Mouse (Mus musculus) c-Kit-positive CD71-positive TER-119-positive erythroid progenitor cells, embryonic 14.5 days (primary cell): ENCODE measurements around the gene Phlda1.

Experiments
- DNase-seq: peaks from one replicate; pipeline ENCODE4 v3.0.0-alpha.2; 2013; ENCODE audit warnings: low spot score

Gene Phlda1

GRCm38 (mm10) chr10:111528283-111528682, 22.2 kb downstream of the Phlda1 start:
- no peak for DNase-seq

- DNase-seq: no peak
These were observed 24.3 kb downstream of the Phlda1 start for GRCm38 (mm10) chr10:111530398-111530797.

- DNase-seq: no peak
These were observed 28.6 kb downstream of the Phlda1 start for GRCm38 (mm10) chr10:111534691-111535090.

GRCm38 (mm10) chr10:111537410-111537809, 31.3 kb downstream of the Phlda1 start:
- no peak for DNase-seq

- no peak for DNase-seq
These were observed 33.7 kb downstream of the Phlda1 start for GRCm38 (mm10) chr10:111539724-111540324.

GRCm38 (mm10) chr10:111540678-111541077, 34.6 kb downstream of the Phlda1 start:
- no peak for DNase-seq

GRCm38 (mm10) chr10:111543106-111543505, 37.0 kb downstream of the Phlda1 start:
- no peak for DNase-seq

- DNase-seq: no peak
These were observed 37.7 kb downstream of the Phlda1 start for GRCm38 (mm10) chr10:111543781-111544260.

- DNase-seq: no peak
These were observed 38.2 kb downstream of the Phlda1 start for GRCm38 (mm10) chr10:111544311-111544710.

- no peak for DNase-seq
These were observed 39.6 kb downstream of the Phlda1 start for GRCm38 (mm10) chr10:111545648-111546047.

- no peak for DNase-seq
These were observed 41.8 kb downstream of the Phlda1 start for GRCm38 (mm10) chr10:111547881-111548372.

- DNase-seq: no peak
These were observed 44.1 kb downstream of the Phlda1 start for GRCm38 (mm10) chr10:111550075-111550695.

- no peak for DNase-seq
These were observed 47.6 kb downstream of the Phlda1 start for GRCm38 (mm10) chr10:111553695-111554094.

- DNase-seq: no peak
These were observed 48.6 kb downstream of the Phlda1 start for GRCm38 (mm10) chr10:111554651-111555050.

GRCm38 (mm10) chr10:111558211-111558610, 52.1 kb downstream of the Phlda1 start:
- no peak for DNase-seq
